Mouse (Mus musculus) c-Kit-positive CD71-negative TER-119-negative erythroid progenitor cells, embryonic 14.5 days (primary cell): ENCODE measurements at regions not wholly inside any gene's neighbourhood (a gene's known extent, or its start where the extent isn't known, plus 50 kb on each side); places are given as distances from the start of the nearest gene placed in this dataset.

Experiments used
- DNase-seq: peaks from one replicate; pipeline ENCODE4 v3.0.0-alpha.2; 2013; ENCODE audit warnings: low read depth

- DNase-seq, result no peak
These were observed 449.0 kb downstream of the Tmem135 start for GRCm38 (mm10) chr7:88954978-88955377.

GRCm38 (mm10) chr7:88945338-88945737 lies 458.7 kb downstream of the Tmem135 start:
- no peak for DNase-seq

GRCm38 (mm10) chr7:88944936-88945335 lies 459.1 kb downstream of the Tmem135 start:
- no peak for DNase-seq

GRCm38 (mm10) chr7:88941246-88941910 lies 462.6 kb downstream of the Tmem135 start:
- no peak for DNase-seq

- DNase-seq, result no peak
These were observed 463.8 kb downstream of the Tmem135 start for GRCm38 (mm10) chr7:88940196-88940595.

- DNase-seq, result no peak
These were observed 475.7 kb downstream of the Tmem135 start for GRCm38 (mm10) chr7:88928245-88928795.
